Mouse (Mus musculus) stomach, postnatal 0 days (tissue): ENCODE results near the gene Kat14.

Experiments
- CTCF ChIP-seq: IDR thresholded peaks from 2 replicates; pipeline ENCODE4 v1.5.1; 2016; ENCODE audit warnings: antibody characterized with exemption, low read depth, mild to moderate bottlenecking, moderate library complexity
- EP300 ChIP-seq: optimal IDR thresholded peaks from 2 replicates; pipeline ENCODE3; 2016; ENCODE audit warnings: antibody characterized with exemption

- TF ChIP-seq CTCF (no peak), EP300 (no peak)
Measured at GRCm38 (mm10) chr2:144435679-144436078, 66.9 kb downstream of the Kat14 start.
